Mouse (Mus musculus) forebrain, embryonic 15.5 days (tissue): ENCODE measurements around the gene Kcnq5. TPM values are rescaled to one million over a fixed set of nuclear protein-coding genes. Genes with fewer than 3 reads are reported as not detected.
"Not testable (repeated sequence)": the region's sequence is repeated elsewhere in the genome, so short reads cannot be mapped to it uniquely, and the experiment has no call there.

ENCODE experiments used
- ATAC-seq: fragments of 200-750 bp; cut with Nextera tagmentation; replicated peaks from 2 replicates; pipeline ENCODE4 v1.8.0; 2017; ENCODE audit warnings: mild to moderate bottlenecking, moderate TSS enrichment, moderate library complexity
- H3K27ac ChIP-seq: fragments of 300-500 bp; sonication (generic); replicated peaks from 2 replicates; pipeline ENCODE4 v1.5.1; 2015; ENCODE audit warnings: mild to moderate bottlenecking, inconsistent platforms
- H3K27me3 ChIP-seq: fragments of 300-500 bp; sonication (generic); 2 replicates; pipeline ENCODE4 v1.6.1; 2015; ENCODE audit warnings: inconsistent platforms
- H3K36me3 ChIP-seq: fragments of 300-500 bp; sonication (generic); 2 replicates; pipeline ENCODE4 v1.6.1; 2015; ENCODE audit warnings: mild to moderate bottlenecking, inconsistent platforms
- H3K4me1 ChIP-seq: fragments of 300-500 bp; sonication (generic); 2 replicates; pipeline ENCODE4 v1.6.1; 2015; ENCODE audit warnings: inconsistent platforms
- H3K4me2 ChIP-seq: fragments of 300-500 bp; sonication (generic); replicated peaks from 2 replicates; pipeline ENCODE4 v1.6.1; 2015; ENCODE audit warnings: mild to moderate bottlenecking, inconsistent platforms
- H3K4me3 ChIP-seq: fragments of 300-500 bp; sonication (generic); 2 replicates; pipeline ENCODE4 v1.5.1; 2015; ENCODE audit warnings: mild to moderate bottlenecking, inconsistent platforms
- H3K9ac ChIP-seq: fragments of 300-500 bp; sonication (generic); replicated peaks from 2 replicates; pipeline ENCODE4 v1.6.1; 2015; ENCODE audit warnings: mild to moderate bottlenecking, inconsistent platforms
- H3K9me3 ChIP-seq: fragments of 300-500 bp; sonication (generic); 2 replicates; pipeline ENCODE4 v1.6.1; 2016; ENCODE audit warnings: inconsistent platforms
- WGBS: fragments of 180-500 bp; shearing (Covaris S2); methylation state at CpG from one replicate; pipeline ENCODE4 v1.1.7; 2015; ENCODE audit warnings: mixed read lengths; 5-methylcytosine and 5-hydroxymethylcytosine counted together
- polyA plus RNA-seq: library from polyadenylated mRNA; unstranded; fragments of >200 nt; fragmentation: Nextera tagmentation; extraction: Ambion mirVana; gene quantifications from 2 replicates; pipeline ENCODE4 v1.2.1, GENCODE M21; 2015

Gene Kcnq5
- polyA plus RNA-seq, 1 experiment from 2014 or later: 3.3 TPM

DNA sequence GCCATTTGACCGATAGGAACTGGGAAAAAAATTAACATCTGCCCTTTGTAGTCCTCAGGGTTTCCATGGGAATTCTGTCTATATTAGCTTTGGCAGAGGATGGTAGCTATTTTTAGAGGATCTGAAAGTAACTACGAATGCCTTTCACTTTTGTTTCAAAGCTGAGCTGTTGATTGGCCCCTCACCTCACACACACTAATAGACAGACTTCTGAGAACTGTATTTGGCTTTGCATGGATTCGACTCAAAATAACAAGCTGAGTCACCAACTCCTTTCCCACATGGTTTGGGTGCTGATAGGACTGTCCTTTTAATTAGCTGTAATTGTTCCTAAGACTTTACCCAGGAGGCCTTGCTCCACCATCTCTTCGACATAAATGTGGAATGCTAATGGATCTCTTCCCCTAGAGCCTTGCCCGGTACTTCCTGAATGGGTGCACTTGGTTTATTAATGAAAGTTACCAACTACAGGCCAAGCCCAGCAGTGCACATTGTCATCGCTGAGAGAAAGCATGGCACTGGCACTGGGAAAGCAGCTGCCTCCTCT lies 131.8 kb downstream of the Kcnq5 start:
- ATAC-seq: peak; percentile 87
- Histone ChIP-seq H3K4me2 (no peak overlapping the region), H3K4me3 (no peak overlapping the region), H3K27ac (no peak overlapping the region), H3K4me1 (peaks cover 9% of the 10 kb centered on the region), H3K9ac (no peak overlapping the region), H3K9me3 (no peaks in the 10 kb centered on the region), H3K27me3 (no peaks in the 10 kb centered on the region), H3K36me3 (no peaks in the 10 kb centered on the region)
- 33% methylated on average over 6 of the region's 6 CpGs for WGBS

DNA sequence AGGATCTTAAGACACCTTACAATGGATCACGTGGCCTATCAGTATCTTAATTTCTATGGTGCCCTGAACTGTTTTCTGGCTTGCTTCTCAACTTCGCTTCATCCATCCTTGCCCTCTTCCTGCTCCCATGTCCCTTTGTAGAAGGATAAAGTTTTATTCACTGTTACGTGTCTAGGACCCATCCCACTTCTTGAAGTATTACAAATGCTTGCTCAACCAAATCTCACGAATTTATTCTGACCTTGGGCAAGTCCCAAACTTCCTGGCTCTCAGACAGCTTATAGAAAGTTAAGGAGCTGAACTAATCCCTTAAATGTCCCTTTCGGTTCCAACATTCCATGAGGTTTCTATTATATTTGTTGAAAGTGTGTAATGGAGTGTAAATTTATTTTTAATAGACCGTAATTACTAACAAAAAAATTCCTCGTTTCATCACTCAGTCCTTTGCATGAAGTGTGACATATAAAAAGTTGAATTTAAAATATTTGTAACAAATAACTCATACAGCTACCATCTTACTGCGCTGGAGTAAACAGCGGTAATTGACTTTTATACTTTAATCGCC lies 141.6 kb downstream of the Kcnq5 start:
- H3K27me3 ChIP-seq: no peaks in the 10 kb centered on the region
- ATAC-seq: 0 out of 2 replicates have a peak, but pooled peaks have one; percentile 23
- H3K27ac ChIP-seq: no peak overlapping the region
- no peak overlapping the region for H3K4me3 ChIP-seq
- H3K9me3 ChIP-seq: no peaks in the 10 kb centered on the region
- H3K4me2 ChIP-seq: no peak overlapping the region
- H3K36me3 ChIP-seq: no peaks in the 10 kb centered on the region
- 0 out of 2 replicates have a peak, but pooled peaks cover 4% of the 10 kb centered on the region for H3K4me1 ChIP-seq
- no peak overlapping the region for H3K9ac ChIP-seq
- 15% methylated on average over 10 of the region's 10 CpGs for WGBS

DNA sequence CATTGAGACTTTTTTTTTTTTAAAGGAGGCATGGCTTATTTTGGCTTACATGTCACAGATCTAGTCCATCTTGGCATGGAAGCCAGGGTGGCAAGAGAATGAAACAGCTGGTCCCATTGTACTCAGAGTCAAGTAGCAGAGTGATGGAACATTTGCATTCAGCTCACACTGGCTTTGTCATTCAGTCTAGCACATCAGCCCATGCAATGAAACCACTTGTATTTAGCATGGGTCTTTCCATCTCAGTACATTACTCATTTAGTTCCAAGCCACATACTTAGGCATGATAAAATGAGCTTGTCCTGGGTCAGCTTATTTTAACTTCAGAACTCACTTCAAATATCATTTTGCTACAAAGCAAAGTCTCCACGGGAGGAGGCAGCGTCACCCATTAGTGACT lies 156.7 kb downstream of the Kcnq5 start:
- no peak overlapping the region for H3K9ac ChIP-seq

DNA sequence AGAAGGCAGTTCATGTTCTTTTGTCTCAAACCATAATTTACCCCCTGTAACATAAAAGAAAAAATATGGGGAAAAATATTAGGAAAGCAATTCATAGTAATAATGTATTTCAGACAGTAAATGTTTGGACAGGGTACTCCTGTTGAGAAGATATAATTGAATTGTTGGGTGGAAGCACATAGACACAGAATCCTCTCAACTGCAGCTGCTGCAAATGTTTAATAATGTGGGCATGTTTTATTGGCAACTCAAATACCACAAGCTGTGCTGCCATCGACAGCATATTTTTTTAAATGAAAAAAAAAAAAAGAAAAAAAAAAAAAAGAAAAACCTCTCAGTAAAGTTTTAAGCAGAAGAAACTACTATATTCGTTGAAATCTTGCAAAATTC lies 157.3 kb downstream of the Kcnq5 start:
- ATAC-seq: peak; percentile 61; the same call in 1 of the 2 replicates
- H3K4me2 ChIP-seq: no peak overlapping the region
- no peaks in the 10 kb centered on the region for H3K36me3 ChIP-seq
- no peak overlapping the region for H3K9ac ChIP-seq
- no peak overlapping the region for H3K4me3 ChIP-seq
- no peak overlapping the region for H3K27ac ChIP-seq
- no peaks in the 10 kb centered on the region for H3K27me3 ChIP-seq
- H3K9me3 ChIP-seq: no peaks in the 10 kb centered on the region
- peaks cover 13% of the 10 kb centered on the region for H3K4me1 ChIP-seq
- WGBS: 56% methylated on average over 2 of the region's 2 CpGs

More for the DNA sequence above, 156.7 kb downstream of the Kcnq5 start:
- Histone ChIP-seq H3K36me3 (no peaks in the 10 kb centered on the region), H3K4me2 (no peak overlapping the region), H3K27me3 (no peaks in the 10 kb centered on the region), H3K4me1 (peaks cover 13% of the 10 kb centered on the region), H3K27ac (peak overlapping the region; percentile 17; the same call in 1 of the 2 replicates), H3K9me3 (no peaks in the 10 kb centered on the region), H3K4me3 (no peak overlapping the region)
- WGBS: 55% methylated on average over 2 of the region's 2 CpGs
- ATAC-seq: peak; percentile 85

DNA sequence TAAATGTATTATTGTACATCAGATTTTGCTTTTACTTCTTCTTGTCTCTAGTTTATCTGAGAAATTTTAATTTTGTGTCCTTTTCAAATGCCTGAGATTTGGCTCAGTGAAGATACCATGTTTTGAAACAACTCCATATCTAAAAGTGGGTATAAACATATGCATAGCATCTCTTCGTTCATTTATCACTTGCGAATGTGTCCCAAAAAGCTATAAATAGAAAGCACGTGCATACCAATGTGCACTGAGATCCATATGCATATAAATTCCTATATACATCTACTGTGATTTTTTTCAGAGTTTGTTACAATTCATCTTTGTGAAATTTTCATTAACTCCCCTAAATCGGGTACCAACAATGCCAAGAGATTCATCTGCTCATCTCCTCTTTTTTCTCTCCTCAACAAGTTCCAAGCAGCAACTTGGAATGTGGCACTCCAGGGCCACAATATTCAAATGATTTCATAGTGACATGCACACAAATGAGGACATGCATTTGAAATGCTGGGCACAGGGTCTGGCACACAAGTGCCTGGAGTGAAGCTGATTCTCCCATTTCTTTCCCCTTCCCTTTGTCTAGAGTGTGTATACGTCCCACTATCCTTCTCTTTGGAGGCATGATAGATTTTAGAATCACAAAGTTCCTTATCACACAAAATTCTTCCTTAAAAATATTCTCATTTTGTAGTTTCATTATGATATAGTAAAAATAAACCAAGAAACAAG lies 157.8 kb downstream of the Kcnq5 start:
- H3K9ac ChIP-seq: no peak overlapping the region
- H3K4me2 ChIP-seq: no peak overlapping the region
- peaks cover 13% of the 10 kb centered on the region for H3K4me1 ChIP-seq
- WGBS: 63% methylated on average over 5 of the region's 5 CpGs
- 0 out of 2 replicates have a peak overlapping the region, but pooled peaks have one; percentile 34 for H3K27ac ChIP-seq
- peak; percentile 64 for ATAC-seq
- no peaks in the 10 kb centered on the region for H3K27me3 ChIP-seq
- no peak overlapping the region for H3K4me3 ChIP-seq
- no peaks in the 10 kb centered on the region for H3K36me3 ChIP-seq
- H3K9me3 ChIP-seq: no peaks in the 10 kb centered on the region

DNA sequence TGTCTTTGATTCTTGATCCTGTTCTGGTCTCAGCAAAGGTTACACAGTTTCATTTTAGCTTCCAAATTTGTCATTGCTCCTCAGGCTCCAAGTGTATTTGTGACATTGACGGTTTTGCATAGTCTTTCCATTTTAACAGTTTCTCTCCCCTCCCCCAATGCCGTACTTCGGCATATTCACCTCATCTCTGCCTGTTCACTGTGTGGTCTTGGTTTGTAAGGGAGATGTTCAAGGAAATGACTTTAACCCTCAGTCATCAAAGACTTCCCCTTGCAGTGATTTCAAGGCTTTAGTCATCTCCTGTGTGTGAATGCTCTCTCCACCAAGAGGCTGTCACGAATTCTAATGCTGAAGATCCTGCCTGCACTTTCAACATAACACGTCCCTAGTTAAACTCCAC lies 181.0 kb downstream of the Kcnq5 start:
- H3K27ac ChIP-seq: no peak overlapping the region
- H3K36me3 ChIP-seq: no peaks in the 10 kb centered on the region
- no peaks in the 10 kb centered on the region for H3K9me3 ChIP-seq
- H3K27me3 ChIP-seq: no peaks in the 10 kb centered on the region
- no peak overlapping the region for H3K4me3 ChIP-seq
- H3K4me1 ChIP-seq: no peaks in the 10 kb centered on the region
- 81% methylated on average over 5 of the region's 5 CpGs for WGBS
- H3K9ac ChIP-seq: no peak overlapping the region
- no peak for ATAC-seq
- H3K4me2 ChIP-seq: no peak overlapping the region

DNA sequence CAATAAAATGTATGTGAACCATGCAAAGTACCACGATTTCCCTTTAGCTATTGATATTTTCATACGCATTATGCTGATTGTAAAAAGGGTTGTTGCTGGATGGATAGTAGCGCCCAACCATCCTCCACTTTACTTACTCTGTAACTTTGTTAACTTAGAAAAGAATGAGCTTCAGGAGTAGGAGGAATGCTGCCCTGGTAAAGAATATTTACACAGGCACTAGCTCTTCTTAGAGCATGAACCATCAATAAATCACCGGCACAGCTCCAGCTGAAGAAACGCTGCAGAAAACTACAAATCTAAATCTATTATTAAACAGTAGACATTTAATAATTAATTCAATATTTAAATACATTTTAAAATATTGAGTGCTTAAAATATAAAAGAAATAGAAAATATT lies 184.2 kb downstream of the Kcnq5 start:
- H3K27me3 ChIP-seq: no peaks in the 10 kb centered on the region
- no peaks in the 10 kb centered on the region for H3K36me3 ChIP-seq
- no peaks in the 10 kb centered on the region for H3K9me3 ChIP-seq
- no peak overlapping the region for H3K27ac ChIP-seq
- no peak for ATAC-seq
- no peak overlapping the region for H3K4me2 ChIP-seq
- H3K4me3 ChIP-seq: no peak overlapping the region
- no peak overlapping the region for H3K9ac ChIP-seq
- H3K4me1 ChIP-seq: no peaks in the 10 kb centered on the region
- WGBS: 94% methylated on average over 5 of the region's 5 CpGs

DNA sequence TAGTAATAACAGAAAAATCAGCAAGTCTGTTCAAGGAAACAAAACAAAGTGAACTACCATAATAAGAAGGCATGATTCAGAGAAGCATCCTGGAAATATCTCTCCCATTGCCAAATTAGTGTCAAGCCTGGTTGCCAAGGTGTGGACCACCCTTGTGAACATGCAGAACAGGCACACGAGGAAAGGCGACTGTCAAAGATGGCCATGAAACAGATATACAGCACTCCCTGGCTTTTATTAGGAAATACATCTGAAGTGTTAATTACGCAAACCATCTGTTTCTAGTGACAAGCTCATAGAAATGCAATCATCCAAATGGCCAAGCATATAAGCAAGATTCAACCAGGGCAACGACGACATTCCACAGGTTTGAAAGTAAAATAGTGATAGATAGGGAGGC lies 187.8 kb downstream of the Kcnq5 start:
- no peaks in the 10 kb centered on the region for H3K36me3 ChIP-seq
- no peak; the same call in 1 of the 2 replicates for ATAC-seq
- 73% methylated on average over 5 of the region's 5 CpGs for WGBS
- H3K9ac ChIP-seq: no peak overlapping the region
- H3K27ac ChIP-seq: no peak overlapping the region
- no peak overlapping the region for H3K4me3 ChIP-seq
- H3K9me3 ChIP-seq: no peaks in the 10 kb centered on the region
- H3K4me2 ChIP-seq: no peak overlapping the region
- H3K4me1 ChIP-seq: no peaks in the 10 kb centered on the region
- no peaks in the 10 kb centered on the region for H3K27me3 ChIP-seq

DNA sequence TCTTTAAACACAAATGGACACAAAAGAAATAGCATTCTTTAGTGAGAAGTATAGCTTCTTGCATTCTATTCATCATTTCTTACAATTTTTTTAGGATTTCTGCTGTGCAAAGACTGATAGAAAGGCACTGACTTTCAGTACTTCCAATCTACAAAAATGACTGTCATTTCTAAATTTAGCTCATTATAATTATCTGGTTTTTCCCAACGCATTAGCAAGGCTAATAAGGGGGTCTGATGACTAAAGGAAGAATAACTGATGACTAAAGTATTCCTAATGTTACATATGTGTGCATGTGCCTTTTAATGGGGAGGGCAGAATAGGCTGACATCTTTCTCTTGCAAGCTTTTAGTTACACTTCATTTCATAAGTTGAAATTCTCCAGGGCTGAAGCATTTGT lies 191.2 kb downstream of the Kcnq5 start:
- no peaks in the 10 kb centered on the region for H3K4me1 ChIP-seq
- WGBS: 75% methylated on average over 1 of the region's 1 CpGs
- H3K9me3 ChIP-seq: no peaks in the 10 kb centered on the region
- H3K9ac ChIP-seq: no peak overlapping the region
- no peak overlapping the region for H3K4me2 ChIP-seq
- no peak overlapping the region for H3K4me3 ChIP-seq
- no peak overlapping the region for H3K27ac ChIP-seq
- H3K36me3 ChIP-seq: no peaks in the 10 kb centered on the region
- H3K27me3 ChIP-seq: no peaks in the 10 kb centered on the region
- no peak for ATAC-seq

DNA sequence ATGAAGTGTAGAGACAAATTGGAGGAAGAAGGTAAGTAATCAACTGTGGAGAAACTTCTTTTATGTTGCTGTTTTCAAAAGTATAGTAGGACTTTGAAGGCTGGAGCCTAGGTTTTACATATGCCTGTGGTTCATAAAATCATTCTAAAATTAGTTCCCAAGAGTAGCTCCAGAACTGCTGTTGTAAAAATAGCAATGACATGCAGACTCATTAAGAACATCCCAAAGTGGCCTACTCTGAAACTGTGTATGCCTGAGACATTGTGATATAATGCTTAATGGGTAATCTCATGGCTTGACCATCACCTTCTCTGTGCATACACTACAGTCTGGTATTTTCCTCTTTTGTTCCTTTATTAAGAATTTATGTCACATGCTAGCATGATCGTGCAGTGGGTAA lies 212.4 kb downstream of the Kcnq5 start:
- H3K27me3 ChIP-seq: no peaks in the 10 kb centered on the region
- H3K4me1 ChIP-seq: no peaks in the 10 kb centered on the region
- H3K9me3 ChIP-seq: no peaks in the 10 kb centered on the region
- H3K27ac ChIP-seq: no peak overlapping the region
- WGBS: 78% methylated on average over 1 of the region's 1 CpGs
- no peak overlapping the region for H3K9ac ChIP-seq
- H3K4me2 ChIP-seq: no peak overlapping the region
- no peak for ATAC-seq
- no peak overlapping the region for H3K4me3 ChIP-seq
- H3K36me3 ChIP-seq: no peaks in the 10 kb centered on the region

DNA sequence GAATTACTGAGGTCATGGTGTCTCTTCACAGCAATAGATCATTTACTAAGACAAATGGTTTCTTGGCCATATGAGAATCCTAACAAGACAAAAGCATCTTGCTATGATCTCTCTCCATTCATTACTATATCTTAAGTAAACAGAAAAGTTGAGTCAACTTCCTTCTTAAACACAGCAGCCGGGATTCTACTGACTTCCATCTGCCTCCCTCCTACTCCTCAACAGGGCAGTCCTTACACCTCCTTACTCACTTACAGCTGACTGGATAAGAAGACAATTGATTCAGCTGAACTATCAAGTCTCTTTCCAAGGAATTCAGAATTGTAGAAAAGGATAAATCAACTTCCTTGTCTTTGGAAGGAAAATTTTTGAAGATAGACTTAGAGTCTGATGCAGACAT lies 232.6 kb downstream of the Kcnq5 start:
- no peaks in the 10 kb centered on the region for H3K4me1 ChIP-seq
- no peak overlapping the region for H3K27ac ChIP-seq
- WGBS: 87% methylated on average over 1 of the region's 1 CpGs
- no peaks in the 10 kb centered on the region for H3K36me3 ChIP-seq
- H3K9ac ChIP-seq: no peak overlapping the region
- no peak overlapping the region for H3K4me2 ChIP-seq
- H3K4me3 ChIP-seq: no peak overlapping the region
- ATAC-seq: no peak
- H3K9me3 ChIP-seq: no peaks in the 10 kb centered on the region
- H3K27me3 ChIP-seq: no peaks in the 10 kb centered on the region

DNA sequence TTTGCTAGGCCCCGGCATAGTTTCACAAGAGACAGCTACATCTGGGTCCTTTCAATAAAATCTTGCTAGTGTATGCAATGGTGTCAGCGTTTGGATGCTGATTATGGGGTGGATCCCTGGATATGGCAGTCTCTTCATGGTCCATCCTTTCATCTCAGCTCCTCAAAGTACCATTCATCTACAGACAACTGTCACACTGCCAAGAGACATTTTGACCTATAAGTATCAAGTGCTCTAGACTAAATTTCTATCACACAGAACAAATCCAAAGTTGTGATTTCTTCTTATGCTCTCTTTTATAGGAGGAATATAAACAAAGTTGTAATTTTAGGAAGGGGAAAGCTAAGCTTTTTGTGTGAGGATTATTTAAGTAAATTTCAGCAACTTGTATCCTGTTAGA lies 238.5 kb downstream of the Kcnq5 start:
- H3K4me2 ChIP-seq, H3K4me1 ChIP-seq, H3K4me3 ChIP-seq, H3K36me3 ChIP-seq, H3K9ac ChIP-seq, ATAC-seq, H3K9me3 ChIP-seq, H3K27me3 ChIP-seq, H3K27ac ChIP-seq: not testable (repeated sequence)
- WGBS: 90% methylated on average over 2 of the region's 2 CpGs
